Mouse (Mus musculus) bone marrow macrophage, adult 2 months (primary cell): ENCODE data around the gene Dstyk. TPM values are rescaled to one million over a fixed set of nuclear protein-coding genes. Genes with fewer than 3 reads are reported as not detected.
"Not testable (repeated sequence)": the region's sequence is repeated elsewhere in the genome, so short reads cannot be mapped to it uniquely, and the experiment has no call there.

Experiments used
- H3K27ac ChIP-seq: 2 replicates; pipeline ENCODE4 v1.5.1; 2012; ENCODE audit warnings: low read depth, low read length; ENCODE audit not compliant: insufficient read depth
- H3K4me1 ChIP-seq: 2 replicates; pipeline ENCODE4 v1.6.1; 2012; ENCODE audit warnings: low read length; ENCODE audit not compliant: control insufficient read depth, insufficient read depth
- H3K4me3 ChIP-seq: 2 replicates; pipeline ENCODE4 v1.5.1; 2012; ENCODE audit warnings: mild to moderate bottlenecking, low read length, moderate library complexity; ENCODE audit not compliant: insufficient read depth
- CTCF ChIP-seq: IDR thresholded peaks from 2 replicates; pipeline ENCODE4 v1.5.1; 2012; ENCODE audit warnings: low read depth, mild to moderate bottlenecking, low read length, moderate library complexity
- POLR2A ChIP-seq: IDR thresholded peaks from 2 replicates; pipeline ENCODE4 v1.6.1; 2012; ENCODE audit warnings: mild to moderate bottlenecking, low read depth, low read length, borderline replicate concordance
- polyA plus RNA-seq: library from polyadenylated mRNA; stranded (reverse); fragments of >200 nt; gene quantifications from 2 replicates; pipeline ENCODE4 v1.2.4, GENCODE M21; 2012; ENCODE audit not compliant: missing spikeins, insufficient read depth, insufficient read length

The Dstyk gene
- polyA plus RNA-seq, 1 experiment: 26.8 TPM

DNA sequence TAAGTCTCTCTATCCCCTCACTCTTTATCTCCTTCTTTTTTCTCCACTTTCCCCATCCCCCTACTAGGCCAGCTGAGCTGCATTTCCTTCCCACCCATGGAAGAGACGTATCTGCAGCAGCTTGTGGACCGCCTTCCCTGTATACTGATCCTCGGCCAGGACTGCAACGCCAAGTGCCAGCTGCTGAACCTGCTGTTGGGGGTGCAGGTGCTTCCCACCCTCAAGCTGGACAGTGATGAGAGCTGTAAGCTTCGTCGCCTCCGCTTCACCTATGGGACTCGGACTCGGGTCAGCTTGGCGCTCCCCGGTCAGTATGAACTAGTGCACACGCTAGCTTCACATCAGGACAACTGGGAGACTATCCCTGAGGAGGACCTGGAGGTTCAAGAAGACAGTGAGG, 16.7 kb downstream of the Dstyk start:
- Histone ChIP-seq H3K27ac (no peak overlapping the region), H3K4me1 (peaks cover 26% of the 10 kb centered on the region), H3K4me3 (no peak overlapping the region)
- TF ChIP-seq CTCF (no peak), POLR2A (no peak)

DNA sequence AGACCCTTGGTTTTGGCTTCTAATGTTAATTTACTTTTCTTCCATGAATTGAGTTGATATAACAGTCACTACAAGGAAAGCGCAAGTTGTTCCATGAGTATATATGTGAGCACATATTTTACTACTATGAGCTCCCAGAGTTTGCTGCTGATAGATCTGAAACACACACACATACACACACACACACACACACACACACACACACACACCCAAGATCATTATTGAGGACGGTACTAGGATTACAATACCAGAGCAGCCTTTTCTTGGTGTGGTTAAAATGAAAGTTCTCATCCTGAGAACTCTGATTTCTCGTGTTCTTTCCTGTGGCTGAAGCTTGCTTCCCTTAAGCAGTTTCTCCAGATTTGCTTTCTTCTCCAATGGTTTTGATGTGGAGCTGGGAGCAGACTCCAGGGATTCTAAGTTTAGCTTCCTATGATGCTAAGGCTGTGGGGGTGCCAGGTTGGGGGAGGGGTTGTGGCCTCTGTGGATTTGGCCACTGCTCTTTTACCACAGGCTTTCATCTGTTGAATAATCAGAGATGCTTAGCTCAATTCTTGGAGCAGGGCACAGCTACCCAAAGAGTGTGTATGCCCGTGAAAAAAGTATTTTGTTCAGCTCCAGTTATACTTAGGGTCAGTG, 19.1 kb downstream of the Dstyk start:
- TF ChIP-seq CTCF: no peak
- TF ChIP-seq POLR2A: no peak
- Histone ChIP-seq H3K4me3 (no peak overlapping the region), H3K4me1 (peaks cover 25% of the 10 kb centered on the region), H3K27ac (0 out of 2 replicates have a peak overlapping the region, but pooled peaks have one; percentile 6)

DNA sequence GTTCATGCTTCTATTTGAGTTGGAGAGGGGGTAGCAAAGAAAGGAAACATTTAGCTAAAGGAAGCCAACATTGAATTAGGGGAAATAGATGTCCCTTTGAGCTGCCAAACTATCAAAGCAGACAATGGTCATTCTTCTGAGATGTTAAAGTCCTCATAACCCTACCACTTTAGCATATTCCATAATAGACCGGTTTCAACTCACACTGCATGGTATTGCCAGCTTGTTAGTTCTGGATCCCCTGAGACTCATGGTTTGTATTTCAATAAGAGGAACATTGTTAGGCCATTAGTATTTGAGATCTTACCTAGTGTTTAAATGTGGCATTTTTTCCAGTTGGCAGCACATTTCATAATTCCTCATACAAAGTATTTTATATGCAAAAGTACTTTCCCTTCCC, 19.6 kb downstream of the Dstyk start:
- Histone ChIP-seq H3K27ac (peak overlapping the region; percentile 45), H3K4me3 (peak overlapping the region; percentile 34; the same call in 1 of the 2 replicates), H3K4me1 (peaks cover 25% of the 10 kb centered on the region)
- TF ChIP-seq CTCF (no peak), POLR2A (no peak)

DNA sequence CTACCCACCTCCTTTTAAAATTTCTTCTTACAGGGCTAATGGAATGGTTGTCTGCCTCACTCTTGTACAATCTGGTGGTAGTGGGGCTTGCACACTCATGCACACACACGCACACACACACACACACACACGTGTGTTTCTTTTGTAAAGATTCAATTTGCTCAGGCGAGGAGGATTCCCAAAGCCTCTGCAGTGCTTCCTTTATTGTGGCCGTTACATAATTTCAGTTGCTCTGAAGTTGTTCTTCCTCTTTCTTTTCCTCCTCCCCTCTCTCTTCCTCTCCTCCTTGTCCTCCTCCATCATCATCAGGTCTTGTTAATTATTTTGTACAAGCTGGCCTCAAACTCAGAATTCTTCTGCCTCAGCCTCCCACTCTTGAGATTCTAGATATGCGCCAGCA, 20.0 kb downstream of the Dstyk start:
- TF ChIP-seq CTCF (no peak), POLR2A (no peak)
- peak overlapping the region; percentile 34 for H3K4me3 ChIP-seq
- H3K27ac ChIP-seq: peak overlapping the region; percentile 45
- H3K4me1 ChIP-seq: peaks cover 25% of the 10 kb centered on the region

DNA sequence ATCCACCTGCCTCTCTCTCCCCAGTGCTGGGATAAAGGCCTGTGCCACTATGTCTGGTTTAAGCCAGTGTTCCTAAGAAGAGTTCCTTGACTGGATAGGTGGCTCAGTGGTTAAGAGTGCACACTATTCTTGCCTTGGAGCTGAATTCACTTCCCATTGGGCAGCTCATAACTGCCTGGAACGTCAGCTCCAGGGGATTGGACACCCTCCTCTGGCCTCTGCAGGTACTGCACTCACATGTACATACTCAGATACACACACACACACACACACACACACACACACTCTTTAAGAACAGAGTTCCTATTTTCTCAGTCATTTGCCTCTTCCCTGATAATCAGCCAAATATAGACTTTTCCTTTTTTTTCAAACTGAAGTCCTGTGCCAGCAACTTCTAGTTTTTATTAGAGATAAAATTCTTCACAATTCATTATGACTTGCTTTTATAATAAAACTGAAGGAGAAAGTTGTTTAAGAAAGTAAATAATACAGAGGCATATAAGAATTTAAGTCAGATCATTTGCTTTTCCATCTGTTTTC, 23.6 kb downstream of the Dstyk start:
- no peak overlapping the region for H3K4me3 ChIP-seq
- H3K27ac ChIP-seq: no peak overlapping the region
- TF ChIP-seq POLR2A: no peak
- no peak for TF ChIP-seq CTCF
- H3K4me1 ChIP-seq: peaks cover 20% of the 10 kb centered on the region

DNA sequence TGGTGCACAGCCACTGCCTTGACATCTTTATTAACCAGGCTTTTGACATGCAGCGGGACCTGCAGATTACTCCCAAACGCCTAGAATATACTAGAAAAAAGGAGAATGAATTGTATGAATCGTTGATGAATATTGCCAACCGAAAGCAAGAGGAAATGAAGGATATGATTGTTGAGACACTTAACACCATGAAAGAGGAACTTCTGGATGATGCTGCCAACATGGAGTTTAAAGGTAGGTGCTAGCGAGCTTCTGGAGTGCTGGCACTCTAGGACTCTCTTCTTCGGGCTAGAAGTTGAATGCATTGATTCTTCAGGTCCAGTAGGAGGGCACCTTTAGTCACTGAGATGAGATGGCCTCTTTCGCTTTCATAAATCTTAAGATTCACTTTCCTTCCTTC, 32.4 kb downstream of the Dstyk start:
- no peak overlapping the region for H3K27ac ChIP-seq
- no peak for TF ChIP-seq POLR2A
- TF ChIP-seq CTCF: no peak
- H3K4me1 ChIP-seq: peaks cover 22% of the 10 kb centered on the region
- no peak overlapping the region for H3K4me3 ChIP-seq

DNA sequence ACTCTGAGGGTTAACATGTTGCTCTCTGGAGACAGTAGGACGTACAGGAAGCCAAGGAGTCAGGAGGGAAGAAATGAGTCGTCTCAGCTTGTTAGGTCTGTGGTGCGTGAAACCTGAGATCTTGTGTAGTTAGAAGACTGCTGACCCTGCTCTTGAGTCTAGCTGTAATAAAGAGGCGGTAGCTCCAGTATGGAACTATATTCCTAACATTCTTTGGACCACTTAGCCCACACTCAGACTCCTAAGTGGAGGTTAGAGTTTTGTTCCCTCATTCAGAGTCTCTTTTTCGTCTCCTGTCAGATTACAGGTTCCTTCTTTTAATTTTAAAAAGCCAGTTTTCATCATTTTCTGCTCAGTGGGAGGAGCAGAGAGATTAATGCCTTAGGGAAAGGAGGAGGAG, 47.3 kb downstream of the Dstyk start:
- TF ChIP-seq CTCF: no peak
- no peak for TF ChIP-seq POLR2A
- Histone ChIP-seq H3K27ac (no peak overlapping the region), H3K4me3 (no peak overlapping the region), H3K4me1 (peaks cover 16% of the 10 kb centered on the region)

DNA sequence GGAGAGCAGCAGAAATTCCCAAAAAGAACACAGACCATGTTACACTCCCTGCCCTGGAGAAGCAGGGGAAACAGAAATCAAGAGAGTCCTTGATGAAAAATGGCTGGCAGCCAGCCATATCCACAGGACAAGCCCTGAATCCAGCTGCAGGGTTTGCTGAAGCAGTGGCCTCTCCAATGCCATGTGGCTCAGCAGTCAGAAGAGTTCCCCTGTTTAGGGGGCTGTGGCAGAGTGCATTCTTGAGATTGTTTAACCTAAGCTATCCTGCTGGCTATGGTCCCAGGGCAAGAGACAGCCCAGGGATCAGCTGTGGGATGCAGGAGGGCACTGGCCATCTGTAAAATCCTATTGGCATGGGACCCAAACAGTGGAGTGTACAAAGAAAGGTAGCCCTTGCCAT, 51.6 kb downstream of the Dstyk start:
- H3K27ac ChIP-seq: no peak overlapping the region
- TF ChIP-seq CTCF (no peak), POLR2A (no peak)
- H3K4me1 ChIP-seq: peaks cover 26% of the 10 kb centered on the region
- H3K4me3 ChIP-seq: no peak overlapping the region

DNA sequence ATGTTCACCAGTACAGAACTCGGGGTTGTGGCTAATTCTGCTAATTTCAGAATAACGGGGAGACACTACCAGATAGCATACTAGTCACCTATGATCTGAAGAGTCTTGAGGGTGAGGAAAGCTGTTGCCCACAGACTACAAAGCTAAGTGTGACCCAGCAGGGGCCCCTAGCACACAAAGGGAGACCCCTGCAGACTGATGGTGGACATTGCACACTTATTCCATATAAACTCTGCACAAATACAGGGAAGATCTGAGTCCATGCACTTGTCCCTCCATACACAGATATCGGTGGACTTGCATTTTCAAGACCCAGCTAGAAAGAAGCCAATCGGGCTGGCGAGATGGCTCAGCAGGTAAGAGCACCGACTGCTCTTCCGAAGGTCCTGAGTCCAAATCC, 52.2 kb downstream of the Dstyk start:
- no peak overlapping the region for H3K4me3 ChIP-seq
- TF ChIP-seq POLR2A: no peak
- no peak for TF ChIP-seq CTCF
- peaks cover 26% of the 10 kb centered on the region for H3K4me1 ChIP-seq
- no peak overlapping the region for H3K27ac ChIP-seq

DNA sequence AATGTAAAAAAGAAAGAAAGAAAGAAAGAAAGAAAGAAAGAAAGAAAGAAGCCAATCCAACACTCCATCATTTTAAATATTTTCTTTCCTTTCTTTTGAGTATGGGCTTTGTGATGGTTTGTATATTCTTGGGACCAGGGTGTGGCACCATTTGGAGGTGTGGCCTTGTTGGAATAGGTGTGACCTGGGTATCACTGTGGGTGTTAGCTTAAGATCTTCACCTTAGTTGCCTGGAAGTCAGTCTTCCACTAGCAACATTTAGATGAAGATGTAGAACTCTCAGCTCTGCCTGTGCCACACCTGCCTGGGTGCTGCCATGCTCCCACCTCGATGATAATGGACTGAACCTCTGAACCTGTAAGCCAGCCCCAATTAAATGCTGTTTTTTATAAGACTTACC, 52.7 kb downstream of the Dstyk start:
- peaks cover 26% of the 10 kb centered on the region for H3K4me1 ChIP-seq
- not testable (repeated sequence) for H3K27ac ChIP-seq

More for the DNA sequence above, 52.7 kb downstream of the Dstyk start:
- not testable (repeated sequence) for H3K4me3 ChIP-seq
